Mouse (Mus musculus) forebrain, embryonic 13.5 days (tissue): ENCODE measurements around the gene Zfp870. TPM values are rescaled to one million over a fixed set of nuclear protein-coding genes. Genes with fewer than 3 reads are reported as not detected.
A peak's percentile ranks its signal among the peaks of the same experiment; 100 is the strongest.

ENCODE experiments used
- ATAC-seq: fragments of 200-750 bp; cut with Nextera tagmentation; 2 replicates; pipeline ENCODE4 v1.8.0; 2017
- H3K27ac ChIP-seq: fragments of 300-500 bp; sonication (generic); 2 replicates; pipeline ENCODE4 v1.5.1; 2015; ENCODE audit warnings: inconsistent platforms, mild to moderate bottlenecking, moderate library complexity
- H3K27me3 ChIP-seq: fragments of 300-500 bp; sonication (generic); 2 replicates; pipeline ENCODE4 v1.6.1; 2015; ENCODE audit warnings: mild to moderate bottlenecking, inconsistent platforms
- H3K36me3 ChIP-seq: fragments of 300-500 bp; sonication (generic); 2 replicates; pipeline ENCODE4 v1.6.1; 2015; ENCODE audit warnings: mild to moderate bottlenecking, inconsistent platforms; ENCODE audit not compliant: poor library complexity, severe bottlenecking
- H3K4me1 ChIP-seq: fragments of 300-500 bp; sonication (generic); 2 replicates; pipeline ENCODE4 v1.6.1; 2015; ENCODE audit warnings: inconsistent platforms
- H3K4me2 ChIP-seq: fragments of 300-500 bp; sonication (generic); 2 replicates; pipeline ENCODE4 v1.6.1; 2015; ENCODE audit warnings: inconsistent platforms, mild to moderate bottlenecking, moderate library complexity
- H3K4me3 ChIP-seq: fragments of 300-500 bp; sonication (generic); 2 replicates; pipeline ENCODE4 v1.5.1; 2015; ENCODE audit warnings: mild to moderate bottlenecking, inconsistent platforms
- H3K9ac ChIP-seq: fragments of 300-500 bp; sonication (generic); 2 replicates; pipeline ENCODE4 v1.6.1; 2015; ENCODE audit warnings: mild to moderate bottlenecking, inconsistent platforms
- H3K9me3 ChIP-seq: fragments of 300-500 bp; sonication (generic); replicated peaks from 2 replicates; pipeline ENCODE4 v1.6.1; 2016; ENCODE audit warnings: inconsistent platforms
- WGBS: fragments of 180-500 bp; shearing (Covaris S2); methylation state at CpG from one replicate; pipeline ENCODE4 v1.1.7; 2015; 5-methylcytosine and 5-hydroxymethylcytosine counted together
- polyA plus RNA-seq: library from polyadenylated mRNA; unstranded; fragments of >200 nt; fragmentation: Nextera tagmentation; extraction: Ambion mirVana; gene quantifications from 2 replicates; pipeline ENCODE4 v1.2.1, GENCODE M21; 2015

Gene Zfp870
- polyA plus RNA-seq = 6.1 and 7.8 TPM in 2 replicates

DNA sequence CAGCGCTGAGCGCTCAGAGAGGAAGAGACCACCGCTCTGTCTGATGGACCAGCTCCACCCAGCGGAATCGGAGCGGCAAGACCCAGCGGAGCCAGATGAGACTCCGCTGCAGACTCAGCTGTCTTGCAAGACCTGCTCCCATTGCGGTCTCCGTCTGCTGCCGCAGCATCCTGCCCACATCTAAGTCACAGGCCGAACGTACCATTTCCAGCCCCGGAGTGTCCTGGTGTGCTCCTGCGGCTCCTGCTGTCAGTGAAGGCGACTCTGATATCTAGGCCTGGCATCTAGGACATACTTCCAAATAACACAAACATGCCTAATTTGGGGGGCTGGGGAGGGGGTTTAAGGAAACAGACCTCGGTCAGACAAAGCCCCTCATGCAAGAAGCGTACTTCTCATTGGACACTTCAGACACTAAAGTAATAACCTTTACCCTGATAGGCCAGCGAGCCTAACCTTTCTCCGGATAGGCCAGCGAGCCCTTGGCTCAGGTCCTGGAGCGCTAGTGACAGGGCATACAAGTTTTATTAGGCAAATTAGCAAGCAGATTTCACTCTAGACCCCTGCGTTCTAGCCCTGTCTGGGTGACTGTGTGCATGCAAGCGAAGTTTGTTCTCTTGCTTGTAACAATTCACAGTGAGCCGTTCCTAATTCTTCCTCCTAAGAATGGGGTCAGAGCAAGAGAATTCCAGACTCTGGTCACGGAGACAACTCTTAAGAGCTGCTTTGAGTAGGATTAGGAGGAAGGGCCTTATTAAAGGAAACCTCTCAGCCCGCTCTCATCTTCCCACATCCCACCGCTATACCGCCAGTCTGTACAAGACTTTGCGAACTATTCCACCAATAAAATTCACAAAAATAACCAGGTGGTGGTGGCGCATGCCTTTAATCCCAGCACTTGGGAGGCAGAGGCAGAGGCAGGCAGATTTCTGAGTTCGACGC is at the start of gene Zfp870:
Gene Zfp870 (minus strand): TSS at position 404 of the 942 bp plus-strand sequence.
- peak within 1 kb of the TSS; percentile 72 for H3K9ac ChIP-seq
- H3K4me2 ChIP-seq = peak within 1 kb of the TSS; percentile 83
- peak; percentile 99 for ATAC-seq
- peaks cover 20% of the 10 kb centered on the region for H3K4me1 ChIP-seq
- H3K4me3 ChIP-seq = peak within 1 kb of the TSS; percentile 72
- peak within 1 kb of the TSS; percentile 84 for H3K27ac ChIP-seq
- H3K27me3 ChIP-seq = no peaks in the 10 kb centered on the region
- 12% methylated on average over 31 of the region's 33 CpGs for WGBS
- 0 out of 2 replicates have a peak, but pooled peaks cover 3% of the 10 kb centered on the region for H3K36me3 ChIP-seq
- no peaks in the 10 kb centered on the region for H3K9me3 ChIP-seq

GRCm38 (mm10) chr17:32939831-32940230 is 48.4 kb upstream of the Zfp870 start:
- Histone ChIP-seq H3K4me1 (no peaks in the 10 kb centered on the region), H3K36me3 (no peaks in the 10 kb centered on the region), H3K4me3 (no peak overlapping the region), H3K27me3 (no peaks in the 10 kb centered on the region), H3K9me3 (no peaks in the 10 kb centered on the region), H3K4me2 (no peak overlapping the region), H3K27ac (no peak overlapping the region), H3K9ac (no peak overlapping the region)
- ATAC-seq = no peak
- 91% methylated on average over 4 of the region's 4 CpGs for WGBS

DNA sequence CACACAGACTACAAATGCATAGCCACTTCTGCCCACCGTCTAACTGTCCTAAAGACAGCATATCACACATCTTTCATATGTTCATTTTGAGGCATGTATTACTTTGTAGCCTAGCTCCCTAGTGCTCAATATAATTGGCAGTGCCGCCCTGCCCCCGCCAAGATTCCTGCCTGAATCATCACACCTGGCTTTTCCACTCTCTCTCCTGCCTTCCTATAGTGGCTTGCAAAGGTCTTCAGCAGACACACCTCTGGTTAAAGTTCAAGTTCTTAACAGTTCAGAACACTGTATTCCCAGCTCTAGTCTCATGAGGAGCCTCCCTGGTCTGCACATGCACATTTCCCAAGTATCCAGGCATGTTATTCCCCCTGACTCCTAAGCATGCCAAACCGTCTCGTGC is 36.4 kb upstream of the Zfp870 start:
- no peaks in the 10 kb centered on the region for H3K9me3 ChIP-seq
- H3K27me3 ChIP-seq = peaks cover 25% of the 10 kb centered on the region; the same call in 1 of the 2 replicates
- no peak overlapping the region for H3K27ac ChIP-seq
- 86% methylated on average over 5 of the region's 5 CpGs for WGBS
- H3K4me1 ChIP-seq = 0 out of 2 replicates have a peak, but pooled peaks cover 3% of the 10 kb centered on the region
- no peak overlapping the region for H3K4me2 ChIP-seq
- no peak for ATAC-seq
- no peak overlapping the region for H3K9ac ChIP-seq
- no peak overlapping the region for H3K4me3 ChIP-seq
- H3K36me3 ChIP-seq = no peaks in the 10 kb centered on the region

GRCm38 (mm10) chr17:32924658-32925312 is 33.3 kb upstream of the Zfp870 start:
- no peaks in the 10 kb centered on the region for H3K9me3 ChIP-seq
- 18% methylated on average over 32 of the region's 32 CpGs for WGBS
- H3K4me2 ChIP-seq = peak overlapping the region; percentile 70
- H3K4me3 ChIP-seq = peak overlapping the region; percentile 53
- H3K9ac ChIP-seq = peak overlapping the region; percentile 71
- peak; percentile 97 for ATAC-seq
- H3K4me1 ChIP-seq = 0 out of 2 replicates have a peak, but pooled peaks cover 3% of the 10 kb centered on the region
- peaks cover 23% of the 10 kb centered on the region; the same call in 1 of the 2 replicates for H3K27me3 ChIP-seq
- H3K36me3 ChIP-seq = no peaks in the 10 kb centered on the region
- H3K27ac ChIP-seq = 0 out of 2 replicates have a peak overlapping the region, but pooled peaks have one; percentile 54

GRCm38 (mm10) chr17:32923681-32924080 is 32.2 kb upstream of the Zfp870 start:
- Histone ChIP-seq H3K9me3 (no peaks in the 10 kb centered on the region), H3K4me2 (no peak overlapping the region), H3K27me3 (peaks cover 16% of the 10 kb centered on the region; the same call in 1 of the 2 replicates), H3K4me3 (no peak overlapping the region), H3K36me3 (no peaks in the 10 kb centered on the region), H3K9ac (no peak overlapping the region), H3K4me1 (0 out of 2 replicates have a peak, but pooled peaks cover 3% of the 10 kb centered on the region), H3K27ac (no peak overlapping the region)
- ATAC-seq = no peak
- 94% methylated on average over 1 of the region's 1 CpGs for WGBS

DNA sequence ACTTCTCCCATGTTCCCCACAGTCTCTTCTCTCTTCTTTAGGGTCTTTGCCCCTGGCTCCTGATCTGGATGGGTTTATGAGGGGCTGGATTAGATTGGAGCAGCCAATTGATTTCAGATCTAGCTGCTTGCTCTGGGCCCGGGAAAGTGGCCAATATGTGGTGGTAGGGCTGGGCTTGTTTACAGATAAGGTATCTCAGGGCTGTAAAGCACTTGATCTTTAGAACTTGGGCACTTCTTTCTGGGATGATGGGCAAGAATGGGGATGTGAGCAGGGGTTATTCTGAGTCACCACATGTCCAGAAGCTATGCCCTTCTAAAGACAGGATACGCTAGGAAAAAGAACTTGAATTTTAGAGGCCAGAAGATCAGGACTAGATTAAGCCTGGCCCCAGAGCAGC is 27.7 kb upstream of the Zfp870 start:
- H3K9ac ChIP-seq = no peak overlapping the region
- no peak for ATAC-seq
- H3K4me3 ChIP-seq = no peak overlapping the region
- H3K4me1 ChIP-seq = no peaks in the 10 kb centered on the region
- no peaks in the 10 kb centered on the region; the same call in 1 of the 2 replicates for H3K27me3 ChIP-seq
- H3K36me3 ChIP-seq = no peaks in the 10 kb centered on the region
- no peak overlapping the region for H3K4me2 ChIP-seq
- H3K27ac ChIP-seq = no peak overlapping the region
- H3K9me3 ChIP-seq = no peaks in the 10 kb centered on the region
- 80% methylated on average over 2 of the region's 2 CpGs for WGBS

DNA sequence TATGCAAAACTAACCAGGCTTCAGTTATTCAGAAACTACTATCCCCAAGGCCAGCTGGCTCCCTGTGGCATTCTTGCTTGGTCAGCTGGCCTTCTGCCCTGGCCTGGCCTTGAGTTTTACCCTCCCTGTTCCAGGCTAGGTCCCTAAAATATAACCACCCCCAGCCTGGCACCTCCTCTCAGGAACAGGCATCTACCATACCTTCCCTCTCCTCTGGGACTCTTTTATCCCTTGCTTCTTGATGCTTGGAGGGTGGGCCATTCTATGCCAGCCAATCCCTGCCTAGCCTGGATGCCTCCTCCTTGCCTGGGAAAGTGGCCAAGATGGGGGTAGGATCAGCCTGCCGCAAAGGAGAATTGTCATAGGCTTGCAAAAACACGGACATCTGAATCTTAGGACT is 25.7 kb upstream of the Zfp870 start, which contains the start of gene Cyp4f14:
Gene Cyp4f14 (minus strand): TSS at position 212 of the 400 bp plus-strand sequence.
- Histone ChIP-seq H3K4me2 (no peak within 1 kb of the TSS), H3K4me3 (no peak within 1 kb of the TSS), H3K9ac (no peak within 1 kb of the TSS), H3K4me1 (no peaks in the 10 kb centered on the region), H3K27me3 (no peaks in the 10 kb centered on the region; the same call in 1 of the 2 replicates), H3K36me3 (no peaks in the 10 kb centered on the region), H3K9me3 (no peaks in the 10 kb centered on the region), H3K27ac (no peak within 1 kb of the TSS)
- ATAC-seq = no peak
- 76% methylated on average over 2 of the region's 2 CpGs for WGBS

DNA sequence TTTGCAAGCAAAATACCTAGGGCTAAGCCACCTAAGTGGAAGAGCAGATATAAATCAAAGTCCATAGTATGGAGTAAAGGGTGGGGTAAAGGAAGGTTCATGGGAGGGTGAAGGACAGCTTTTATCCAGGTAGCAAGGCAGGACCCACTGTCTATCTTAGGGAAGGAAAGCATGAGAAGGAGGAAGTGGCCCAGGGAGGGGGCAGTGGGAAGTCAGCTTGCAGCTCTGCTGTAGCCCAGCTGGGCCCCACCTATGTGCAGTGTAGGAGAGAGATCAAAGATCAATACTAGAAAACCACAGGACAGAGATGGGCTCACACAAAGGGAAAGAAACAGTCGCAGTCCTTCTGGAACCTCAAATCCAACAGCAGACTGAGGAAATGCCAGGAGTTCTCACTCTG is 24.6 kb upstream of the Zfp870 start:
- Histone ChIP-seq H3K4me1 (no peaks in the 10 kb centered on the region), H3K4me3 (no peak overlapping the region), H3K27me3 (no peaks in the 10 kb centered on the region; the same call in 1 of the 2 replicates), H3K36me3 (no peaks in the 10 kb centered on the region), H3K9me3 (no peaks in the 10 kb centered on the region), H3K4me2 (no peak overlapping the region), H3K27ac (no peak overlapping the region), H3K9ac (no peak overlapping the region)
- no peak for ATAC-seq
- WGBS = 67% methylated on average over 1 of the region's 1 CpGs

DNA sequence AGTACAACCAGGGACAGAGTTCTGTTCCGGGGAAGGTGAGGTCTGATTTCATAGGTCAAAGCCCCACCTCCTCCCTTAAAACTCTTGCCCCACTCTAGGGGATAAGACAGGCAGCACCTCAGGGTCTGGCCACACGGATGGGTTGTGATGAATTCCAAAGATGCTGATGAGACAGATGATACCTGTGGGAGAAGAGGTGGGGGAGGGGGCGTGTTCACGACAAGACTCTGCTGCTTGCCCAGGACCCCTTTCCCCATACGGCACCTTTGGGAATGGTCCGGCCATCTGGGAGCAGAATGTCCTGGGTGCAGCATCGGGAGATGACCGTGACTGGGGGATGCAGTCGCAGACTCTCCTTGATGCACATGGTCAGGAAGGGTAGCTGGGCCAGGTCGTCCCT is 14.7 kb upstream of the Zfp870 start:
- 86% methylated on average over 10 of the region's 10 CpGs for WGBS

DNA sequence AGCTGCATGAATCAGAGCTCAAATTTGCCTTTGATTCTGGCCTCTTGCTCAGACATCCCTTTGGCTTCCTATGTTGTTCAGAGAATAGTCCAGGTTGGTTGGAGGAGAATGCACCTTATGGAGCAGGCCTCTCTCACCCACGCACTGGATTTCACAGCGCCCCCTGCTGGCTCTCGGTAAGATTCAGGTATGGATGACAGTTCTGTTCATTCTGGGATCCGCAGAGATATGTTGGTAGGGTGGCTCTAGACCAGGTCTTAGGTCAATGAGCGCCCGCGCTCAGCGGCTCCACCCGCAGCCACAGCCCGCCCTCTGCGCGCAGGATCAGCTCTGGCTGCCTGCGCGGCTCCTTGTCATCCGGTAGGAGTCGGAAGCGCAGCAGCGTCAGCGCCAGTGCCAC is 13.8 kb upstream of the Zfp870 start:
- H3K9me3 ChIP-seq = no peaks in the 10 kb centered on the region
- ATAC-seq = no peak
- H3K4me2 ChIP-seq = peak overlapping the region; percentile 44
- peak overlapping the region; percentile 41; the same call in 1 of the 2 replicates for H3K9ac ChIP-seq
- H3K4me1 ChIP-seq = no peaks in the 10 kb centered on the region
- H3K36me3 ChIP-seq = no peaks in the 10 kb centered on the region
- H3K4me3 ChIP-seq = peak overlapping the region; percentile 11; the same call in 1 of the 2 replicates
- H3K27ac ChIP-seq = no peak overlapping the region
- WGBS = 17% methylated on average over 19 of the region's 19 CpGs
- H3K27me3 ChIP-seq = peaks cover 11% of the 10 kb centered on the region

More for the DNA sequence above, 14.7 kb upstream of the Zfp870 start:
- H3K4me2 ChIP-seq = no peak overlapping the region
- H3K4me1 ChIP-seq = no peaks in the 10 kb centered on the region
- no peak overlapping the region for H3K4me3 ChIP-seq
- H3K9ac ChIP-seq = no peak overlapping the region
- H3K27ac ChIP-seq = no peak overlapping the region
- H3K27me3 ChIP-seq = peaks cover 11% of the 10 kb centered on the region
- no peak for ATAC-seq
- H3K9me3 ChIP-seq = no peaks in the 10 kb centered on the region
- H3K36me3 ChIP-seq = no peaks in the 10 kb centered on the region

DNA sequence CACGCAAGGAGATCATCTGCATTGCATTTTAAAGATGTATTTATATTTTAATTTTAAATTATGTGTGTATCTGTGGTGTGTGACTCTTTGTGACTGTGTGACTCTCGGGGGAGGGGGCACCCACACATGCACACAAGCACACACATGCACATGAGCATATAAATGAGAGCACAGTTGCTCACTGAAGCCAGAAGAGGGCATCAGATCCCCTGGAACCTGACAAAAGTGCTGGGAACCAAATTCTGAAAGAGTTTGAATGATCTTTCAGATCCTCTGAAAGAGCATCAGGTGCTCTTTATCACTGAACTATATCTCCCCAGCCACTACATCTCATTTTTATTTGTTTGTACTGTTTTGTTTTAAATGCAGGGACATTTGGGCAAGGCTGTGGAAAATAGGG is 13.0 kb upstream of the Zfp870 start:
- no peaks in the 10 kb centered on the region for H3K36me3 ChIP-seq
- H3K27me3 ChIP-seq = peaks cover 11% of the 10 kb centered on the region
- no peaks in the 10 kb centered on the region for H3K4me1 ChIP-seq
- no peak for ATAC-seq
- no peak overlapping the region for H3K4me2 ChIP-seq
- no peak overlapping the region for H3K27ac ChIP-seq
- no peak overlapping the region for H3K4me3 ChIP-seq
- WGBS = 60% methylated on average over 2 of the region's 2 CpGs
- no peaks in the 10 kb centered on the region for H3K9me3 ChIP-seq
- H3K9ac ChIP-seq = no peak overlapping the region
